Mouse (Mus musculus): ENCODE data around the gene Dars.
"Not testable (repeated sequence)": the region's sequence is repeated elsewhere in the genome, so short reads cannot be mapped to it uniquely, and the experiment has no call there.

Gene Dars

DNA sequence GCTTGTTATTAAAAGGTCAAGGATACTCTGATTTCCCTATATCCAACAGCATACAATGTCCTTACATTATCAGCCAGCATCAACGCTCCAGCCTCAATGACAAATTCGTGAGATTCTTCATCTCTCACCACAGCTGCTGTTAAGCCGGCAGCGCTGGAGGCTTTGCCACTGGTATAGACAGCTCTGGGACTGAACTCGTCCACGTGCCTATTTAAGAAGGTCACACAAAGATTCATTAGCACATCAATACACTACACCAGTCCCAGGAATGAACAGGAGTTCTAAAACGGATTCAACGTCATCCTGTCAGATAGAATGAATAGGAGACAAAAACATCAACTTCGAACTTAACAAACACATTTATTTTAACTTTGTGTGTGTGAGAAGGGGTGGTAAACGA, 72.9 kb downstream of the Dars start:
- DNase-seq (ENCODE audit: low read depth), result no peak

DNA sequence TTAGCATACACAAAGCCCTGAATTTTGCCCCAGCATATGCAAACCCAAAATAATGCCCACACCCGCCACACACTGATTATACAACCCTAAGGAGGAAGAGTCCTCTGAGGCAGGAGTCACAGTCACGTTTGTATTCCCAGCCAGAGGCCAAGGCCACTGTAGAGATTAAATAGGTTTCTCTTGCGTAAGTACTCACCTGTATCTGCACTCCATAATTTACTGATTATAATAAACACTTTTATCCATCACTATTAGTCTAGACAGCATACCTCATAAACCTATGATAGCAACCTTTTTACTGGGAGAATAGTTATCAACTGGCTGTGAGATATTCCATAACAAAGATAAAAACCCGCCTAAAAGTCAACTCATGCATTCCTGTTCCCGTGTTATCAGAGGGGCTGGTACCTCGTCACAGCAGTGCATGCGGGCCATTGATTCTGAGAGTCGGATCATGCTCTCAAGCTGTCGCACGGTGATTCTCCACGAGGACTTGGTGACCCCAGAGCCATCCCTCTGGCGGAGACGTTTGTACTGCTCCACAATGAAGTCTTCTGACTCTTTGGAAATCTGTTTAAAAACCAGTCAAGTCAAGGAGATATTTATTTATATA, 79.4 kb downstream of the Dars start:
- DNase-seq (ENCODE audit: low read depth), result no peak

DNA sequence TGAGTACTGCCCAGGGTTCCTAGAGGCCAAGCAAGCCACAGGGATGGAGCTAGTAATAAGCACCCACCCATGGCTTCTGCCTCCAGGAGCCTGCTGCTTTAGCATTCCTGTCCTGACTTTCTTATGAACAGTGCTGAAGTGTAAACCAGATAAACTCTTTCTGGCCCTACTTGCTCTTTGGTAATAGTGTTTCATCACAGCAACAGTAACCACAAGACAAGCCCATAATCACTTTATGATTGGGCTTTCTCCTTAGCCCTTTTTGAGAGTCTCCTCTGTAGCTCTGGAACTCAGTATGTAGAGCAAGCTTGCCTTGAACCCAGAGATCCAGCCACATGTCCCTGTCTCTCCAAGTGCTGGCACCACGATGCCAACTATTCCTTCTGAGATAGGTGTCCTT, 86.9 kb downstream of the Dars start:
- DNase-seq (ENCODE audit: low read depth), result peak; percentile 55

DNA sequence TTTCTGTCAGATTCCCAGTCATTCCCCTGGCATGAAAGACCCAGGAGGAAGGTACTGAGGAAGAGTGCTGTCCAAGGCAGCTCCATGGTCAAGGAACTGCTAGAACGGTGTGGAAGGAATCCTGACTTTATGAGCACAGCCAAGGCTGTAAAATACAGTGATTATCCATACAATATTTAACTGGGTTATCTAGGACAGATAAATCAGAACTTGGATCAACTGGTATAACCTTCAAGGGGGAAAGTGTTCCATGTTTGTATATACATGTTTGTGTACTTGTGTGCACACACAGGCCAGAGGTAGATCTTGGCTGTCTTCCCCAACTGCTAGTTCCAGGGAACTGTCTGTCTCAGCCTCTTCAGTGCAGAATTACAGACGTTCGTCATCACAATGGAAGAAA, 89.0 kb downstream of the Dars start, which contains the start of gene Lct:
Gene Lct (minus strand): TSS at position 101 of the 400 bp plus-strand sequence.
- no peak for DNase-seq (ENCODE audit: low read depth)

DNA sequence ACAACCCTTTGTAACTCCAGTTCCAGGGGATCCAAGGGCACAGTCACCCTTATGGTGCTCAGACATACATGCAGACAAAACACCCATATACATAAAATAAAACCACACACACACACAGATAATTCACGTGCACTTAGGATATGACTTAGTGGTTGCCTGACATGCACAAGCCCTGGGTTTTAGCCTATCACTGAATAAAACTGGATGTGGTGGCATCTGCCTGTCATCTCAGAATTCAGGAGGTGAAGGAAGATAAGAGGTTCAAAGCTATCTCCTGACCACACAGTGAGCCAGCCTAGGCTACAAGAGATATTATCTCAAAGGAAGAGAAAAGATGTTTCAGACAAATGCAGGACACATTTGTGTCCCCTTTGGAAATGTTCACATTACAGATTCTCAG, 90.0 kb downstream of the Dars start:
- DNase-seq (ENCODE audit: low read depth), result peak; percentile 66

DNA sequence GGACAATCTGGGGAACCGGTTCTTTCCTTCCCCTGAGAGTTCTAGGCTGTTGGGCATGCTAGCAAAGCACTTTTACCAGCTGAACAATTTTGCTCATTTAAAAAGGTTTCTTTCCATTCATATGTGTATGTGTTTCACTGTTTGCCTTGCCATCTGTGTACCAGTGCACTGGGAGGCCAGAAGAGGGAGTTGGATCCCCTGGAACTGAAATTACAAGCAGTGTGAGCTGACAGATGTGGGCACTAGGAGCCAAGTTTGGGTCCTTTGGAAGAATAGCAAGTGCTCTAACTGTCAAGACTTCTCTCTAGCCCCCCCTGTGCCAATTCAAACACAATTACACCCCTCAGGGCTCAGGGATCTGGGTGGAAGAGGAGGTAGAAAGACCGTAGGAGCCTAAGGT, 92.4 kb downstream of the Dars start:
- DNase-seq (ENCODE audit: low read depth), result no peak

DNA sequence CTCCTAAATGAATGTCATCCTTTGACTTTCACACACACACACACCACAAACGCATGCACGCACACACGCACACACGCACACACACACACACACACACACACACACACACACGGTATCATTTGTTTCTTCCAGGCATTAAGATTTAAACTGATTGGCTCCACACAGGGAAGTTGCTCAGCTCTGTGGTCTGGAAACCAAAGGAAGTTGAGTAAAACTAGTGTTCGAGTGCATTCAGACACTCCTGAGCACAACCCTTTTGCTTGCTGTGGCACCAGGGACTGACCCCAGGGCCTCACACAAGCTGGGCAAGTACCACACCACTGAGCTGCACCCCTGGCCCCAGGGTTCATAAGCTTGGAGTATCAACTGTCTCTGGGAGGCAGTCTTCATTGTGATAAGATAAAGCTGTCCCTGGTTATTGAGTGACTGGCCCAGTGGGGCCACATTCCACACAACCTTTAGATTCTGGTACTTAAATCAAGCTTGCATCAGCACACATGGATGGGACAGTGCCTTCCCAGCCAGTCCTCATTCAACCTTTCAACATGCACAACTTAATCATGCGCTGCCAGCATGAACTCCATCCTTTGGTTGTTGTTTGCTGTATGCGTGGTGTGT, 94.0 kb downstream of the Dars start:
- peak; percentile 92 for DNase-seq (ENCODE audit: low read depth)

DNA sequence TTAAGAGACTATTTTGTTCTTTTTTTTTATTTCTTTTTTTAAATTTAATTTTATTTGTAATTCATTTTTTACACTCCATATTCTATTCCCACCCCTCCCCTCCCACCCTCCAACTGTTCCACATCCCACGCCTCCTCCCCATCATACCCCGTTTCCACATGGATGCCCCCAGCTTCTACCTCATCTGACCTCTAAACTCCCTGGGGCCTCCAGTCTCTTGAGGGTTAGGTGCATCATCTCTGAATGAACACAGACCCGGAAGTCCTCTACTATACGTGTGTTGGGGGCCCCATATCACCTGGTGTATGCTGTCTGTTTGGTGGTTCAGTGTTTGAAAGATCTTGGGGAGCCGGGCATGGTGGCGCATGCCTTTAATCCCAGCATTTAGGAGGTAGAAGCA, 97.9 kb downstream of the Dars start:
- not testable (repeated sequence) for DNase-seq (ENCODE audit: low read depth)

DNA sequence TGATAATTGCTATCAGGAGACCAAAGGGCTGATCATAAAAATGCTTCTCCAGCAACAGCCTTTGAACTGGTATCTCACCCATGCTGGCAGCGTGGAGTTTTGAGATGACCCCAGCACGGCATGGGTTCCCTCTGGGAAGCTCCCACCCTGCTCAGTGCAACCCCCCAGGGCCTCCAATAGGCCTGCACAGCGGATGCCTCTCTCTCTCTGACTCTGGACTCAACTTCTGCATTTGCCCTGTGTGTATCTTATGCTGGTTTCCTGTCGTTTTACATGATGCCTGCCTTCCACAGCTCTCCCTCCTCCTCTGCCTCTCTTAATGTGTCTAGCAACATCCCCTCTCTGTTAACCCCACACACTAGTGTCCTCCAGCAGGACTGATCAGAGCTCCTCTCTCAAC, 102.5 kb downstream of the Dars start:
- peak; percentile 24 for DNase-seq (ENCODE audit: low read depth)

Data from 416B (cell line).